Mouse (Mus musculus): Measurements from ENCODE around the gene Dck. TPM values are rescaled to one million over a fixed set of nuclear protein-coding genes. Genes with fewer than 3 reads are reported as not detected.

Dck gene
- 13.6 and 14.6 TPM in 2 replicates for total RNA-seq (2012; rRNA removed)
- polyA plus RNA-seq (2012; ENCODE audit: insufficient read depth in 1 of 2, insufficient read length in 2 of 2, low read depth in 1 of 2, low replicate concordance in 2 of 2, missing spikeins in 1 of 2): 10 to 100 TPM in 1 of 2 experiments, not detected in 1; 21.4 TPM

GRCm38 (mm10) chr5:88764987-88765481 lies at the start of gene Dck:
TSS of gene Dck (plus strand) at chr5:88764996.
- Histone ChIP-seq H3K36me3 (ENCODE audit: control insufficient read depth in 1 of 2, insufficient read depth in 2 of 2, low read length in 2 of 2) (peaks cover 0 to 32% of the 10 kb centered on the region in 2 experiments; a peak in 2 of 4 replicates), H3K4me3 (ENCODE audit: control insufficient read depth in 1 of 2, insufficient read depth in 1 of 2, low read depth in 2 of 2, low read length in 2 of 2) (peak within 1 kb of the TSS; percentile 84 to 89), H3K4me1 (ENCODE audit: control insufficient read depth in 1 of 2, insufficient read depth in 2 of 2, low read length in 2 of 2) (peaks cover 9 to 20% of the 10 kb centered on the region in 2 experiments), H3K79me2 (ENCODE audit: control insufficient read depth, insufficient read depth, low read length, poor library complexity) (peaks cover 23% of the 10 kb centered on the region), H3K27me3 (ENCODE audit: control insufficient read depth in 1 of 2, insufficient read depth in 2 of 2, low read length in 2 of 2) (no peaks in the 10 kb centered on the region), H3K27ac (ENCODE audit: control insufficient read depth, low read depth, low read length) (peak within 1 kb of the TSS; percentile 86), H3K9ac (ENCODE audit: control insufficient read depth, low read depth, low read length, poor library complexity, severe bottlenecking) (peak within 1 kb of the TSS; percentile 89), H3K9me3 (replicated peaks; ENCODE audit: insufficient read depth, low read length) (no peaks in the 10 kb centered on the region)
- DNase-seq (ENCODE audit: low read depth, low spot score): peak; percentile 99
- no peak for TF ChIP-seq ZC3H11A (IDR thresholded peaks at IDR 0.05; ENCODE audit: low read depth, low read length)
- TF ChIP-seq SMC3 (IDR thresholded peaks at IDR 0.05; ENCODE audit: low read depth, low read length): no peak
- TF ChIP-seq NELFE (IDR thresholded peaks at IDR 0.05; ENCODE audit: low read depth, low read length): peak; percentile 85
- no peak for TF ChIP-seq MEF2A (IDR thresholded peaks at IDR 0.05; ENCODE audit: extremely low read depth, insufficient replicate concordance, low read depth, low read length, poor library complexity, severe bottlenecking)
- TF ChIP-seq CTCF (IDR thresholded peaks at IDR 0.05 in 2 of 3, conservative IDR thresholded peaks at IDR 0.05 in 1 of 3; ENCODE audit: control insufficient read depth in 1 of 3, insufficient read depth in 1 of 3, low read depth in 2 of 3, low read length in 3 of 3, poor library complexity in 1 of 3, severe bottlenecking in 1 of 3): no peak
- TF ChIP-seq JUND (IDR thresholded peaks at IDR 0.05; ENCODE audit: low read depth, low read length): no peak
- no peak for TF ChIP-seq CHD1 (IDR thresholded peaks at IDR 0.05; ENCODE audit: low read depth, low read length)
- peak; percentile 72 for TF ChIP-seq NRF1 (IDR thresholded peaks at IDR 0.05; ENCODE audit: insufficient read depth, low read depth, low read length, poor library complexity, severe bottlenecking)
- 0 out of 2 replicates have a peak, but pooled peaks have one; percentile 10 for TF ChIP-seq TBP (IDR thresholded peaks at IDR 0.05; ENCODE audit: low read depth, low read length)
- TF ChIP-seq MYC (IDR thresholded peaks at IDR 0.05; ENCODE audit: low read depth, low read length): no peak
- TF ChIP-seq ELF1 (IDR thresholded peaks at IDR 0.05; ENCODE audit: low read depth, low read length): no peak
- TF ChIP-seq ZNF384 (IDR thresholded peaks at IDR 0.05; ENCODE audit: low read depth, low read length): no peak
- TF ChIP-seq HCFC1 (IDR thresholded peaks at IDR 0.05; ENCODE audit: low read depth, low read length): peak; percentile 70
- no peak for TF ChIP-seq USF2 (IDR thresholded peaks at IDR 0.05; ENCODE audit: borderline replicate concordance in 1 of 2, insufficient read depth in 1 of 2, low read depth in 1 of 2, low read length in 2 of 2)
- no peak for TF ChIP-seq MYB (IDR thresholded peaks at IDR 0.05; ENCODE audit: low read depth, low read length)
- peak; percentile 85; the same call in 1 of the 2 replicates for TF ChIP-seq E2F4 (IDR thresholded peaks at IDR 0.05; ENCODE audit: borderline replicate concordance, low read depth, low read length)
- no peak for TF ChIP-seq GATA1 (IDR thresholded peaks at IDR 0.05; ENCODE audit: low read depth, low read length)
- no peak; the same call in 1 of the 2 replicates for TF ChIP-seq POLR2AphosphoS2 (IDR thresholded peaks at IDR 0.05; ENCODE audit: low read length)
- peak; percentile 87 to 92 for TF ChIP-seq POLR2A (IDR thresholded peaks at IDR 0.05; ENCODE audit: control insufficient read depth in 1 of 2, insufficient read depth in 1 of 2, low read depth in 1 of 2, low read length in 2 of 2, poor library complexity in 1 of 2)
- TF ChIP-seq CHD2 (IDR thresholded peaks at IDR 0.05; ENCODE audit: low read length): peak; percentile 44
- no peak for TF ChIP-seq MAFK (IDR thresholded peaks at IDR 0.05; ENCODE audit: borderline replicate concordance, low read depth, low read length)
- TF ChIP-seq UBTF (IDR thresholded peaks at IDR 0.05; ENCODE audit: borderline replicate concordance, insufficient read depth, low read depth, low read length): no peak
- TF ChIP-seq MAZ (IDR thresholded peaks at IDR 0.05; ENCODE audit: low read depth, low read length): peak; percentile 56; the same call in 1 of the 2 replicates
- TF ChIP-seq SIN3A (IDR thresholded peaks at IDR 0.05; ENCODE audit: low read length): no peak; the same call in 1 of the 2 replicates
- TF ChIP-seq POLR2AphosphoS5 (IDR thresholded peaks at IDR 0.05; ENCODE audit: borderline replicate concordance, low read depth, low read length): no peak
- TF ChIP-seq RCOR1 (IDR thresholded peaks at IDR 0.05; ENCODE audit: low read depth, low read length): no peak
- TF ChIP-seq USF1 (IDR thresholded peaks at IDR 0.05; ENCODE audit: low read depth, low read length): 0 out of 2 replicates have a peak, but pooled peaks have one; percentile 2
- 0 out of 2 replicates have a peak, but pooled peaks have one; percentile 30 for TF ChIP-seq ZKSCAN1 (IDR thresholded peaks at IDR 0.05; ENCODE audit: low read depth, low read length)
- peak; percentile 54; the same call in 1 of the 2 replicates for TF ChIP-seq MXI1 (IDR thresholded peaks at IDR 0.05; ENCODE audit: low read depth, low read length)
- TF ChIP-seq RAD21 (IDR thresholded peaks at IDR 0.05; ENCODE audit: low read depth, low read length): no peak
- TF ChIP-seq ETS1 (IDR thresholded peaks at IDR 0.05; ENCODE audit: low read depth, low read length): no peak; the same call in 1 of the 2 replicates
- TF ChIP-seq ZMIZ1 (IDR thresholded peaks at IDR 0.05; ENCODE audit: low read depth, low read length): no peak; the same call in 1 of the 2 replicates
- TF ChIP-seq MAX (IDR thresholded peaks at IDR 0.05; ENCODE audit: low read length): no peak
- TF ChIP-seq TAL1 (IDR thresholded peaks at IDR 0.05; ENCODE audit: low read length): no peak
- TF ChIP-seq BHLHE40 (IDR thresholded peaks at IDR 0.05; ENCODE audit: borderline replicate concordance, low read depth, low read length): no peak
- no peak for TF ChIP-seq EP300 (IDR thresholded peaks at IDR 0.05; ENCODE audit: low read depth in 1 of 2, low read length in 2 of 2)

Data from MEL (cell line).